Mouse (Mus musculus) CH12.LX (cell line): Measurements from ENCODE around the gene Smim14. TPM values are rescaled to one million over a fixed set of nuclear protein-coding genes. Genes with fewer than 3 reads are reported as not detected.

ENCODE experiments used
- DNase-seq: peaks from one replicate; pipeline ENCODE4 v3.0.0-alpha.2; 2013; ENCODE audit errors: extremely low read depth
- H3K27ac ChIP-seq: 2 replicates; pipeline ENCODE4 v1.5.1; 2012; ENCODE audit warnings: low read depth, mild to moderate bottlenecking, control low read depth, moderate library complexity; ENCODE audit not compliant: insufficient read depth
- H3K27me3 ChIP-seq: replicated peaks from 2 replicates; pipeline ENCODE3; 2012; ENCODE audit warnings: inconsistent platforms
- H3K36me3 ChIP-seq, 2 experiments: replicated peaks in 1 of 2; 2 replicates each; pipeline versions ENCODE3 to v1.6.1; 2012; ENCODE audit warnings: inconsistent platforms in 1 of 2, low read length in 1 of 2, mild to moderate bottlenecking in 1 of 2, mixed read lengths in 1 of 2, moderate library complexity in 1 of 2; ENCODE audit not compliant: control insufficient read depth in 1 of 2, insufficient read depth in 1 of 2
- H3K4me1 ChIP-seq, 2 experiments: 2 replicates each; pipeline ENCODE4 v1.6.1; 2012; ENCODE audit warnings: inconsistent platforms in 1 of 2, moderate library complexity in 1 of 2; ENCODE audit not compliant: insufficient read depth in 2 of 2, control insufficient read depth in 1 of 2
- H3K4me2 ChIP-seq: 2 replicates; pipeline ENCODE4 v1.6.1; 2012; ENCODE audit warnings: low read depth, mild to moderate bottlenecking, control low read depth; ENCODE audit not compliant: poor library complexity, insufficient read depth, severe bottlenecking
- H3K4me3 ChIP-seq, 3 experiments: fragments of 150-350 bp in 1 of 3; sonication (generic) in 1 of 3; replicated peaks in 1 of 3; 2 replicates each; pipeline versions ENCODE3 to v1.5.1; 2011 to 2012; ENCODE audit warnings: low read depth in 2 of 3, low read length in 2 of 3, mild to moderate bottlenecking in 2 of 3, moderate library complexity in 2 of 3, control low read depth in 1 of 3, improper control_type of control experiment in 1 of 3, inconsistent platforms in 1 of 3, mixed read lengths in 1 of 3; ENCODE audit not compliant: poor library complexity in 1 of 3
- H3K79me2 ChIP-seq: replicated peaks from 2 replicates; pipeline ENCODE4 v1.6.1; 2012; ENCODE audit warnings: mild to moderate bottlenecking, moderate library complexity; ENCODE audit not compliant: control insufficient read depth, poor library complexity, insufficient read depth, severe bottlenecking; ENCODE audit errors: extremely low read depth
- H3K9ac ChIP-seq: 2 replicates; pipeline ENCODE4 v1.6.1; 2012; ENCODE audit warnings: low read depth, mild to moderate bottlenecking, control low read depth, moderate library complexity; ENCODE audit not compliant: insufficient read depth
- H3K9me3 ChIP-seq: replicated peaks from 2 replicates; pipeline ENCODE3; 2012; ENCODE audit warnings: low read length, inconsistent platforms, mixed read lengths
- BHLHE40 ChIP-seq: IDR thresholded peaks from 2 replicates; pipeline ENCODE4 v1.6.1; 2011; ENCODE audit warnings: mild to moderate bottlenecking, low read depth, low read length, improper control_type of control experiment
- ELF1 ChIP-seq: IDR thresholded peaks from 2 replicates; pipeline ENCODE4 v1.6.1; 2014; ENCODE audit warnings: low read depth, mild to moderate bottlenecking, inconsistent platforms, low read length, improper control_type of control experiment
- EP300 ChIP-seq: IDR thresholded peaks from 2 replicates; pipeline ENCODE4 v1.6.1; 2011; ENCODE audit warnings: low read length, improper control_type of control experiment
- HCFC1 ChIP-seq: IDR thresholded peaks from 2 replicates; pipeline ENCODE4 v1.6.1; 2012; ENCODE audit warnings: low read depth, mild to moderate bottlenecking, inconsistent platforms, low read length, improper control_type of control experiment
- IRF4 ChIP-seq: IDR thresholded peaks from 2 replicates; pipeline ENCODE4 v1.6.1; 2014; ENCODE audit warnings: low read depth, mild to moderate bottlenecking, inconsistent platforms, low read length, improper control_type of control experiment
- JUN ChIP-seq: IDR thresholded peaks from 2 replicates; pipeline ENCODE4 v1.6.1; 2011; ENCODE audit warnings: low read depth, mild to moderate bottlenecking, low read length, improper control_type of control experiment, moderate library complexity; ENCODE audit not compliant: insufficient read depth
- JUND ChIP-seq: conservative IDR thresholded peaks from 2 replicates; pipeline ENCODE4 v1.6.1; 2011; ENCODE audit warnings: low read depth, low read length, improper control_type of control experiment
- MAX ChIP-seq: IDR thresholded peaks from 2 replicates; pipeline ENCODE4 v1.6.1; 2011; ENCODE audit warnings: low read length, improper control_type of control experiment
- MAZ ChIP-seq: IDR thresholded peaks from 2 replicates; pipeline ENCODE4 v1.6.1; 2012; ENCODE audit warnings: low read depth, mild to moderate bottlenecking, inconsistent platforms, low read length, improper control_type of control experiment, moderate library complexity
- MXI1 ChIP-seq: IDR thresholded peaks from 2 replicates; pipeline ENCODE4 v1.6.1; 2011; ENCODE audit warnings: mild to moderate bottlenecking, low read depth, low read length, improper control_type of control experiment
- MYC ChIP-seq: IDR thresholded peaks from 2 replicates; pipeline ENCODE4 v1.6.1; 2011; ENCODE audit warnings: low read depth, mild to moderate bottlenecking, improper control_type of control experiment, low read length
- NELFE ChIP-seq: IDR thresholded peaks from 2 replicates; pipeline ENCODE4 v1.6.1; 2011; ENCODE audit warnings: low read depth, low read length, improper control_type of control experiment
- NRF1 ChIP-seq: IDR thresholded peaks from 2 replicates; pipeline ENCODE4 v1.6.1; 2014; ENCODE audit warnings: low read depth, mild to moderate bottlenecking, inconsistent platforms, low read length, improper control_type of control experiment, moderate library complexity
- POLR2AphosphoS2 ChIP-seq: IDR thresholded peaks from 2 replicates; pipeline ENCODE4 v1.6.1; 2011; ENCODE audit warnings: low read depth, low read length, improper control_type of control experiment
- TBP ChIP-seq: conservative IDR thresholded peaks from 2 replicates; pipeline ENCODE4 v1.6.1; 2011; ENCODE audit warnings: low read depth, low read length, improper control_type of control experiment
- TCF12 ChIP-seq: IDR thresholded peaks from 2 replicates; pipeline ENCODE4 v1.6.1; 2014; ENCODE audit warnings: low read depth, mild to moderate bottlenecking, inconsistent platforms, low read length, improper control_type of control experiment
- ZC3H11A ChIP-seq: IDR thresholded peaks from 2 replicates; pipeline ENCODE4 v1.6.1; 2012; ENCODE audit warnings: low read depth, mild to moderate bottlenecking, inconsistent platforms, low read length, improper control_type of control experiment
- ZKSCAN1 ChIP-seq: IDR thresholded peaks from 2 replicates; pipeline ENCODE4 v1.6.1; 2012; ENCODE audit warnings: low read depth, inconsistent platforms, low read length, improper control_type of control experiment, borderline replicate concordance
- ZNF384 ChIP-seq: IDR thresholded peaks from 2 replicates; pipeline ENCODE4 v1.6.1; 2012; ENCODE audit warnings: low read depth, low read length, improper control_type of control experiment, inconsistent platforms
- dilution Hi-C: fragments of 300-500 bp; cut with MboI; formaldehyde crosslinking; loops from 2 replicates; pipeline ENCODE4 v1.14.3; 2020; ENCODE audit warnings: low sequenced_read_pairs; ENCODE audit not compliant: extremely low pct_unique_long_range_greater_than_20kb, extremely low pct_ligation_motif_present
- in situ Hi-C: fragments of 300-500 bp; cut with MboI; formaldehyde crosslinking; loops from 3 replicates; pipeline ENCODE4 v1.14.3; 2019; ENCODE audit warnings: low sequenced_read_pairs, low pct_ligation_motif_present, low pct_unique_long_range_greater_than_20kb, mixed read lengths
- polyA plus RNA-seq: library from polyadenylated mRNA; unstranded; fragments of >175 nt; gene quantifications from 2 replicates; pipeline ENCODE4 v1.2.1, GENCODE M21; 2012; ENCODE audit warnings: low read depth; ENCODE audit not compliant: insufficient read length
- total RNA-seq, 2 experiments: library from RNA; depleted of rRNA; stranded (reverse); fragments of 300-350 nt in 1 of 2; fragments of >200 nt in 1 of 2; gene quantifications; 2 replicates each; pipeline ENCODE4 v1.2.3; 2012 to 2014

Smim14 gene
- total and polyA plus RNA-seq, 3 experiments: 11.4 to 50.2 (median 19.7) TPM

GRCm38 (mm10) chr5:65482996-65483395, 54.0 kb downstream of the Smim14 start:
- Histone ChIP-seq H3K9me3 (no peaks in the 10 kb centered on the region), H3K9ac (no peak overlapping the region), H3K4me1 (peaks cover 7 to 61% of the 10 kb centered on the region in 2 experiments; a peak in 3 of 4 replicates), H3K27me3 (peaks cover 3% of the 10 kb centered on the region), H3K4me2 (no peak overlapping the region), H3K79me2 (no peaks in the 10 kb centered on the region), H3K36me3 (peaks cover 0 to 3% of the 10 kb centered on the region in 2 experiments), H3K4me3 (no peak overlapping the region), H3K27ac (no peak overlapping the region)
- in situ Hi-C loops: loop anchor here (5.0 kb wide), 1 partner anchor 44 kb away; no protein-coding TSS in a partner anchor
- DNase-seq: no peak
- TF ChIP-seq ZC3H11A (no peak), TCF12 (no peak), JUND (no peak), MAX (no peak), HCFC1 (no peak), NELFE (no peak), ZNF384 (no peak), MAZ (no peak), MYC (no peak)
- dilution Hi-C loops: no loop called here

GRCm38 (mm10) chr5:65480511-65480910, 56.5 kb downstream of the Smim14 start:
- Histone ChIP-seq H3K4me2 (no peak overlapping the region), H3K4me1 (peaks cover 7 to 57% of the 10 kb centered on the region in 2 experiments), H3K4me3 (no peak overlapping the region), H3K36me3 (peaks cover 0 to 3% of the 10 kb centered on the region in 2 experiments), H3K27me3 (no peaks in the 10 kb centered on the region), H3K27ac (no peak overlapping the region), H3K79me2 (no peaks in the 10 kb centered on the region), H3K9ac (no peak overlapping the region), H3K9me3 (no peaks in the 10 kb centered on the region)
- in situ Hi-C loops: loop anchor here (5.0 kb wide), 1 partner anchor 47 kb away; no protein-coding TSS in a partner anchor
- dilution Hi-C loops: no loop called here
- TF ChIP-seq ZKSCAN1 (no peak), POLR2AphosphoS2 (no peak), EP300 (no peak), MAX (no peak), IRF4 (no peak), JUN (no peak), TBP (no peak), MYC (no peak), NELFE (no peak), ELF1 (no peak), NRF1 (no peak), MXI1 (no peak), BHLHE40 (no peak)
- DNase-seq: no peak
